Mouse (Mus musculus): ENCODE results near the gene Rgl2.

- no peak for TF ChIP-seq GATA1 (IDR thresholded peaks at IDR 0.05; ENCODE audit: borderline replicate concordance, low read length)
- TF ChIP-seq FLI1 (IDR thresholded peaks at IDR 0.05; ENCODE audit: low read length) = no peak
These were observed 12.0 kb downstream of the Rgl2 start for GRCm38 (mm10) chr17:33941381-33941780.
